Mouse (Mus musculus) left cerebral cortex, postnatal 14 days (tissue): Measurements from ENCODE around the gene Zfp61. TPM values are rescaled to one million over a fixed set of nuclear protein-coding genes. Genes with fewer than 3 reads are reported as not detected.

Source experiments
- DNase-seq, 2 experiments: peaks; one replicate each; pipeline ENCODE4 v3.0.0; 2021 to 2022; ENCODE audit warnings: low spot score in 2 of 2, mixed read lengths in 1 of 2
- intact Hi-C: fragments of 180-260 bp; cut with DNase I; formaldehyde crosslinking; loops from one replicate; pipeline ENCODE4 v1.15.1; 2025
- microRNA-seq, 2 experiments: library from miRNA; unstranded; fragments of <30 nt; microRNA quantifications; one replicate each; pipeline ENCODE4 v1.2.0; 2022
- total RNA-seq, 2 experiments: library from RNA; stranded (reverse); gene quantifications; 2 replicates each; pipeline ENCODE4 v1.2.3; 2021

Zfp61 gene
- total RNA-seq, 2 experiments from 2014 or later: 17.8 to 22.0 TPM

DNA sequence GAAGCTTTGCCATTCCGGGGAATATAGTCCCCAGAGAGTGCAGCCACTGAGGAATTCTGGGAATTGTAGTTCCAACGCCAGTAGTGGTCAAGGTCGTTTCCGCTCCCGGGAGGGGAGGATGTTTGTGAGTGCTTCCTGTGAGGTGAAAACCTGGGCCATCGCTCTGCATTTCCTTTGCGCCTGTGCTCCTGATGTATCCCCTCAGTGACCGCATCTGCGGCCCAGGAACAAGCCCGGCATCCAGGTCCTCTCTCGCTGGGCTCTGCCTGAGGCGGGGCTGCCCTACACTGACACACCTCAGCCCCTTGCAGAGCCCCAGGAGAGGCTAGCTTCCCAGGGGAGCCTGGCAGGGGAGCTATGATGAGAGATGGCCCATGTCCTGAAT lies 30.8 kb downstream of the Zfp61 start, which contains the start of gene Zfp93:
Gene Zfp93 (plus strand): TSS at position 133 of the 385 bp plus-strand sequence.
- peak; percentile 83 to 87 for DNase-seq
- intact Hi-C loops: loop anchor here (2.0 kb wide), 1 partner anchor 29 kb away; no protein-coding TSS in a partner anchor

DNA sequence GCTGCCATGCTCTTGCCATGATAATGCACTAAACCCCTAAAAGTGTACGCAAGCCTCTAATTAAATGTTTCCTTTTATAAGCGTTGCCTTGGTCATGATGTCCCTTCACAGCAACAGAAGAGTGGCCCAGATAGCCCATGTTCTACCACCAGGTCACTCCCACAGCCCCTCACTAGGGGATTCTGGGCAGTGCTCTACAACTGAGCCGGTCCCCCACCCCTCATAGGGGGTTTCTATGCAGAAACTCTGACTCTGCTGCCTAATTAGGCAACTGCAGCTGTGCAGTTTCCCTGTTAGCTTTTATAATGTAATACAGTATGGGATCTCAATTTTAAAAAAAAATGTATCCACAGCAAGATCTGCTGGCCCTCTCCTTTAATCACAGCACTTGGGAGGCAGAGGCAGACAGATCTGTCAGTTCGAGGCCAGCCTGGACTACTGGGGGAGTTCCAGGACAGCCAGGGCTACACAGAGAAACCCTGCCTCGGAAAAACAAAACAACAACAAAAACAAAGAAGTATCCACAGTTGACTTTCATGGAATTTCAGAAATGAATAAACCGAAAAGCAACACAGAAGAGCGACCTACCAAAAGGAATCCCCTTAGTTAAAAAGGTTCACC lies 31.3 kb downstream of the Zfp61 start:
- intact Hi-C loops: loop anchor here (2.0 kb wide), 1 partner anchor 29 kb away; no protein-coding TSS in a partner anchor

DNA sequence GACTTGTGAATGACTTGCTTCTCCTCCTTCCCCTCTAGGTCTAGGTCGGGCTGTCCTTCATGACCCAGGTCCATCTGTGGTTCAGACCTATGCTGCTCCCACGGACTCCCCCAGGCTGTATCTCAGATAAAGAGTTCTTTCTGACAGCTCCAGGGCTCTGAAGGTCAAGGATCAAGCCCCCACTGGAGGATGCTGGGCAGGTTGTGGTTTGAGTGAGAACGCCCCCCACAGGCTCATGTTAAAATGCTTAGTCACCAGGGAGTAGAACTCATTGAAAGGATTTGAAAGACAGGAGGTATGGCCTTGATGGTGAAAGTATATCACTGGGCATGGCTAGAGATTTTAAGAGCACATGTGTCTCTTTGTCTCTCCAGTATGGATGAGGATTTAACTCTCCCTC lies 31.8 kb downstream of the Zfp61 start:
- intact Hi-C loops: no loop called here
- no peak for DNase-seq

More for the DNA sequence above, 31.3 kb downstream of the Zfp61 start:
- no peak for DNase-seq

DNA sequence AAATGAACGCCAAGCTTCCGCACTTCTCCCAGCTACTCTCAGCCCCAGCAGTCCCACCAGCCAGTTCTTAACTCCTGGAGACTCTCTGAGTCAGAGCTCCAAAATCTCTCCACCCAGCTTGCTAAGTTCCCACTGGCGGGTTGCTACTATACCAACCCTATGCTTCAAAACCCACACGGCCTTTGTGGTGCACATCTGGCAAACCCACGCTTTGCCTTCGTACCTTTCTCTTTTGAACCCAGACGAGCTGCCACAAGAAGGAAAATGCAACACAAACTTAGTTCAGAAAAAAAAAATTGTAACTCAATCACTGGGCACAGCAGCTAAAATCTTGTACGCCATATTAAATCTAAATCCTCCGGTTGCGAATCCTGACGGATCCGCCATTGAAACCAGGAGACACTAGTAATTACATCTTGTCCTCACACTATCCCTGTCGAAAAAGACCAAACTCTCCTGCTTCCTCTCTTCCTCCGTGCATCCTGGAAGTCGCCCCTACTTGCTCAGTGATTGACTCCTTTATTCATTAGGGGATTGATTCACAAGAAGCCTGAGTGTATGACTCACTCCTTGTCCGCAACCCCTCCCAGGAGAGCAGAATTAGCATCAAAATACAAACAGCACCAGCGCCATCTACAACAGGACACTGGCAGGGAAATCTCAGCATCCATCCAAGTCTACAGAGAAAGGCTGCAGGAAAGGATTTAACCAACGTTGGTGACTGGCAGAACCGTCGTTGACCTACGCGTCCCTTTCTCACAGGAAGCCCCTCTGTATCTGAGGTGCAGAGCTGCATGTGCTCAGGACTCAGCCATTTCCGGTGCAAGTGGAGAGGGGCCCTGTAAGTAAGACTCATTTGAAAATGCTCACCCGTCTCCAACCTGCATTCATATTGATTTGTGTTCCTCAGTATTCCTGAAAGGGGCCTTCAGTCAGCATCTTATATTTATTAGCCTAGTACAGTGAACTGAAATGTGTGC lies 32.6 kb downstream of the Zfp61 start:
- no peak for DNase-seq
- intact Hi-C loops: no loop called here

DNA sequence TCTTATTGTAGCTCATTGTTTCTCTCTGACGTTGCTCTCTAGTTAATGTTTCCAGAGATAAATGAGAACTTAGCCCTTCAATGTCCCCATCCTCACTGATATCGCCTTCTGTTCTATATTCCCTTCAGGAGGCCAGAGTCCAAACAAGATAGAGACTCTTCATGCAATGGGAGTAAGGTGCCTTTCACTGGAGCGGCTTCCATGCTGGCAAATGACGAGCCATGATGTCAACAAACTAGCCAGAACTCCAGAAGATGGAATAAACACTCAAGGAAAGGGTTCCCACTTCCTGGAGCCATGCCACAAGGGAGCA lies 41.1 kb downstream of the Zfp61 start:
- intact Hi-C loops: loop anchor here (5.0 kb wide), 1 partner anchor 128 kb away; the partner anchor contains the start of gene Zfp235

DNA sequence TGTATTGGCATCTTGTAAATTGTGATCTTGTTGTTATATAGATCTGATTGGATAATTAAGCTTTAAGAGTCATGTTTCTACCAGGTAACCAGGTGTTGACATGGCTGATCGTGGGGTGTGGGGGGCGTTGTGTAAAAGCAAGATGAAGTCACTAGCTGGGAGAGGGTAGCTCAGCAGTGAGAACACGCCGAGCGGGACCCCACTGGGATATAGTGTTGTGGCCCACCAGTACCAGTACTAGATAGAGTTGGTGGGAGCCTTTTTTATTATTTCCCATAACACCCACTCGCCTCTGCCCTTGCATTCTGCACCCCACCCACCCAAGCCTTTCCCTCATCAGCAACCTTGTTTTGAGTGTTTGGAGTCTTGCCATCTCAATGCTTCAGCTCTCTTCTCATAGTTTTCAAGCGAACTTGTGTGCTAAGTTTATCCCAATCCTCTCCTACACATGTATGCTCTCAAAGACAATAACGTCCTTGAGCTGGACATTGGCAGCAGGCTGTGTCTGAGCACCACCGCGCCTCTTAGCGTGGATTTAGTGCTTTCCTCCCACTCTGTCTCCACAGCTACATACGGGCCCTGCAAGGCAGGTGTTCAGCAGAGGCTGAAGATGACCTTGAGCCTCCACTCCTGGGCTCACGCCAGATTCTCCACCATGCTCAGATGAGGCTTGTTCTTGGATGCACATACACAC lies 41.6 kb downstream of the Zfp61 start:
- intact Hi-C loops: loop anchor here (5.0 kb wide), 1 partner anchor 127 kb away; the partner anchor contains the start of gene Zfp235
- DNase-seq: no peak

More for the DNA sequence above, 41.1 kb downstream of the Zfp61 start:
- DNase-seq: no peak

DNA sequence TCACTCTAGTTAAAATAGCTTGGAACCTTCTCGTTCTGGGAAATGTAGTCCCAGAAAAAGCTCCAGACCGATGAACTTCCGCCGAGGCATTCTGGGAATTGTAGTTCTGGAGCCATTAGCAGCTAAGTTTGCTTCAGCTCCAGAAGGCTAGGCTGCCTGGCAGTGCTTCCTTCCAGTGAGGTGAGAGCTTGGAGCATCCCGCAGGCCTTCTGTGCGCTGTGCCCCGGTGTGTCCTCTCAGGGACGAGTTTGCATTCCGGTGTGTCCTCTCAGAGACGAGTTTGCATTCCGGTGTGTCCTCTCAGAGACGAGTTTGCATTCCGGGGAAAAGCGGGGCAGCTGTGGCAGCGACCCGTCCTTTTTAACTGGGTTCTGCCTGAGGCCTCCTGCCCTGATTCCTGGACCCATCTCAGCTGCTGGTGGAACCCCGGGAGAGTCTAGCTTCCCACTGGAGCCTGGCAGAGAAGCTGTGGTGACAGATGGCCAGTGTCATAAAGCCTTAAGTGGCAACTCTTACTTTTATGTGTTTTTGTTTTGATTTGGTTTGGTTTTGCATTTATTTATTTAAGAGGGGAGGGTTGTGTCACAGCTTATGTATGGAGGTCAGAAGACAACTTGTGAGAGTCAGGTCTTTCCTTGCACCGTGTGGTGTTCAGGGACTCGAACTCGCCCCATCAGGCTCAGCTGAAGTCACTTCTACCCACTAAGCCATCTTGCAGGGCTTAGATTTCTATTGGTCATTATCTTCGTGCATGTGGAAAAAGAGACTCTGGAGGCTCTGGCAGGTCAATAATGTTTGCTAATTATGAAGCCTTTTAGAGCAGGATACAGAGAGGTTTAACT lies 46.2 kb downstream of the Zfp61 start, which contains the start of gene Zfp108:
Gene Zfp108 (plus strand): TSS at position 162 of the 842 bp plus-strand sequence.
- intact Hi-C loops: loop anchor here (2.0 to 5.0 kb wide), 3 partner anchors 46 to 123 kb away; partner anchors contain the start of genes Zfp235 and Zfp61
- DNase-seq: peak; percentile 86 to 91

DNA sequence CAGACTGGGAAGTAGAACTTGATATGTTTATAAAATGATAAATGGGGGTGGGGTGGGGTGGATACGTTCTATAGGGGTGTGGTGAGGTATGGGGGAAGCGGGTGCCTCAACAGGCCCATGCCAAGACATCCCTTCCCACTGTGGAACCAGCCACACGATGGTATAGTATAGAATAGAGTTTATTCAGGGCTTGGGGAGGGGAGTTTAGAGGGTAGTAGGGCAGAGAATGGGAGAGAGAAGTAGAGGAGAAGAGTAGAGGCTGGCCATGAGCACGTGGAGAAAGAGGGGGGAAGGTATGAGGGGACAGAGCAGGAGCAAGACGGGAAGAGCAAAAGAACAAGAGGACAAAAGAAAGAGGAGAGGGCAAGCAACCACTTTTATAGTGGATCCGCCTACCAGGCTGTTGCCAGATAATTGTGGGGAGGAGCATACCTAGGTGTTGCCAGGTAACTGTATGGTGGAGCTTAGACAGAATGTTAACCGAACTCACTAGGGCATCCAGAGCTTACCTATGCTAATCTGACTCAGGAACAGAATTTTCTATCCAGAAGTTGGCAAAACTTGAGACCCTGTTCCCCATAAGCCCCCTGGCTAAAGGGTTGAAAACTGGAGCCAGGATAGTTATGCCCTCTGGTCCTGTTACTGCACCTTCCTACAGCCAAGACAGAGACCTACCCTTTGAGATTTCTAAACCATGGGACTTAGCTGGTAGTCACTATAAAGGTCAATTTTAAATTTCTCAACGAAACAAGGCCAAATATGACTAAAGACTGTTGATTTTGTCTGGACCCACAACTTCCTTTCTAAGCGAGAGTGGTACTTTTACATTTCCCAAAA lies 47.0 kb downstream of the Zfp61 start:
- intact Hi-C loops: loop anchor here (2.0 to 5.0 kb wide), 2 partner anchors 47 kb away; partner anchors contain the start of gene Zfp61
- no peak for DNase-seq

Small RNA genes within 50 kb of the gene (microRNA-seq; reads per million reads assigned to microRNA genes)
- gene Gm27592: 0 reads per million in 2 experiments

Other genes starting within 250 kb of the Zfp61 start
- gene Vmn1r183, start 248.0 kb downstream of the Zfp61 start, total RNA-seq: not detected
- 10 to 100 TPM; 29.5 to 31.7 TPM for gene Zfp180, start 219.3 kb downstream of the Zfp61 start, total RNA-seq
- 1 to 10 TPM; 7.5 to 9.1 TPM for gene Zfp112, start 188.9 kb downstream of the Zfp61 start, total RNA-seq
- 10 to 100 TPM; 20.2 to 22.8 TPM for gene Zfp235, start 167.1 kb downstream of the Zfp61 start, total RNA-seq
- 1 to 10 TPM; 3.7 TPM for gene Zfp114, start 126.2 kb downstream of the Zfp61 start, total RNA-seq
- 10 to 100 TPM in 1 of 2 experiments, 1 to 10 TPM in 1; 8.7 to 12.2 TPM for gene Zfp111, start 89.8 kb downstream of the Zfp61 start, total RNA-seq
- gene Zfp109, start 63.7 kb downstream of the Zfp61 start, total RNA-seq: 1 to 10 TPM; 6.3 to 7.0 TPM
- 1 to 10 TPM; 6.1 to 7.5 TPM for gene Zfp108, start 46.4 kb downstream of the Zfp61 start, total RNA-seq
- gene Zfp93, start 30.8 kb downstream of the Zfp61 start, total RNA-seq: 10 to 100 TPM; 12.3 to 13.2 TPM
- gene Zfp94, start 15.4 kb upstream of the Zfp61 start, total RNA-seq: 10 to 100 TPM; 16.1 to 16.3 TPM
- gene Tescl, start 32.7 kb upstream of the Zfp61 start, total RNA-seq: not detected
- gene Lypd5, start 48.0 kb upstream of the Zfp61 start, total RNA-seq: not detected
- under 1 TPM; 0.32 to 0.40 TPM for gene Kcnn4, start 69.0 kb upstream of the Zfp61 start, total RNA-seq
- 10 to 100 TPM; 35.5 to 39.7 TPM for gene Smg9, start 98.4 kb upstream of the Zfp61 start, total RNA-seq
- gene Irgc1, start 151.1 kb upstream of the Zfp61 start, total RNA-seq: under 1 TPM in 1 of 2 experiments, not detected in 1; 0.19 TPM
- gene Plaur, start 161.3 kb upstream of the Zfp61 start, total RNA-seq: 1 to 10 TPM in 1 of 2 experiments, under 1 TPM in 1; 0.30 to 1.3 TPM
- 100 to 1,000 TPM; 282 to 289 TPM for gene Cadm4, start 180.8 kb upstream of the Zfp61 start, total RNA-seq
- 10 to 100 TPM; 53.7 to 53.8 TPM for gene Zfp428, start 205.8 kb upstream of the Zfp61 start, total RNA-seq
- not detected for gene AC161166.1, start 211.2 kb upstream of the Zfp61 start, total RNA-seq
- 10 to 100 TPM; 97.0 to 97.6 TPM for gene Irgq, start 229.5 kb upstream of the Zfp61 start, total RNA-seq
- gene Pinlyp, start 244.9 kb upstream of the Zfp61 start, total RNA-seq: not detected
- 10 to 100 TPM; 34.7 to 37.8 TPM for gene Xrcc1, start 245.1 kb upstream of the Zfp61 start, total RNA-seq